Mouse (Mus musculus): ENCODE measurements around the gene Cyb561d2. TPM values are rescaled to one million over a fixed set of nuclear protein-coding genes. Genes with fewer than 3 reads are reported as not detected.

The Cyb561d2 gene
- polyA plus RNA-seq, 1 experiment from 2014 or later, result 24.5 TPM

- no peaks in the 10 kb centered on the region for H3K9me3 ChIP-seq
- H3K36me3 ChIP-seq, result peaks cover 15% of the 10 kb centered on the region
- H3K4me1 ChIP-seq, result peaks cover 65% of the 10 kb centered on the region
- DNase-seq (ENCODE audit: low spot score), result no peak
- peaks cover 47% of the 10 kb centered on the region for H3K27me3 ChIP-seq (ENCODE audit: insufficient read depth, poor library complexity, severe bottlenecking)
- H3K4me3 ChIP-seq, result peak overlapping the region; percentile 84; the same call in 1 of the 2 replicates
- 75% methylated on average over 5 of the region's 5 CpGs for WGBS
- no peak overlapping the region for H3K27ac ChIP-seq
Observed at GRCm38 (mm10) chr9:107552690-107553393, 10.8 kb upstream of the Cyb561d2 start.

GRCm38 (mm10) chr9:107551890-107552355 is 9.9 kb upstream of the Cyb561d2 start:
- H3K27ac ChIP-seq, result peak overlapping the region; percentile 87
- H3K9me3 ChIP-seq, result no peaks in the 10 kb centered on the region
- H3K27me3 ChIP-seq (ENCODE audit: insufficient read depth, poor library complexity, severe bottlenecking), result peaks cover 53% of the 10 kb centered on the region
- 11% methylated on average over 8 of the region's 8 CpGs for WGBS
- H3K4me1 ChIP-seq, result peaks cover 73% of the 10 kb centered on the region
- H3K36me3 ChIP-seq, result peaks cover 6% of the 10 kb centered on the region
- H3K4me3 ChIP-seq, result peak overlapping the region; percentile 70
- no peak for DNase-seq (ENCODE audit: low spot score)

GRCm38 (mm10) chr9:107551117-107551889 is 9.3 kb upstream of the Cyb561d2 start, which contains the start of gene Rassf1:
Gene Rassf1 (plus strand): TSS chr9:107551555.
- under 1% methylated on average over 63 of the region's 63 CpGs for WGBS
- Histone ChIP-seq H3K27me3 (ENCODE audit: insufficient read depth, poor library complexity, severe bottlenecking) (peaks cover 53% of the 10 kb centered on the region), H3K27ac (peak within 1 kb of the TSS; percentile 87), H3K4me1 (peaks cover 73% of the 10 kb centered on the region), H3K9me3 (no peaks in the 10 kb centered on the region), H3K36me3 (peaks cover 2% of the 10 kb centered on the region), H3K4me3 (peak within 1 kb of the TSS; percentile 70)
- peak; percentile 88 for DNase-seq (ENCODE audit: low spot score)

GRCm38 (mm10) chr9:107550491-107551116 is 8.6 kb upstream of the Cyb561d2 start:
- Histone ChIP-seq H3K27ac (peak overlapping the region; percentile 87), H3K27me3 (ENCODE audit: insufficient read depth, poor library complexity, severe bottlenecking) (peaks cover 53% of the 10 kb centered on the region), H3K36me3 (no peaks in the 10 kb centered on the region; the same call in 1 of the 2 replicates), H3K9me3 (no peaks in the 10 kb centered on the region), H3K4me3 (peak overlapping the region; percentile 70), H3K4me1 (peaks cover 70% of the 10 kb centered on the region)
- WGBS, result 25% methylated on average over 23 of the region's 23 CpGs
- no peak for DNase-seq (ENCODE audit: low spot score)

GRCm38 (mm10) chr9:107549297-107550074 is 7.5 kb upstream of the Cyb561d2 start:
- no peak overlapping the region for H3K4me3 ChIP-seq
- 76% methylated on average over 20 of the region's 20 CpGs for WGBS

GRCm38 (mm10) chr9:107548820-107549219 is 6.8 kb upstream of the Cyb561d2 start:
- Histone ChIP-seq H3K9me3 (no peaks in the 10 kb centered on the region), H3K4me1 (peaks cover 67% of the 10 kb centered on the region), H3K36me3 (peaks cover 16% of the 10 kb centered on the region), H3K4me3 (no peak overlapping the region), H3K27ac (no peak overlapping the region), H3K27me3 (ENCODE audit: insufficient read depth, poor library complexity, severe bottlenecking) (peaks cover 53% of the 10 kb centered on the region)
- DNase-seq (ENCODE audit: low spot score), result no peak
- WGBS, result 83% methylated on average over 10 of the region's 10 CpGs

More at GRCm38 (mm10) chr9:107549297-107550074, 7.5 kb upstream of the Cyb561d2 start:
- peaks cover 53% of the 10 kb centered on the region for H3K27me3 ChIP-seq (ENCODE audit: insufficient read depth, poor library complexity, severe bottlenecking)
- H3K4me1 ChIP-seq, result peaks cover 74% of the 10 kb centered on the region
- H3K27ac ChIP-seq, result no peak overlapping the region
- H3K36me3 ChIP-seq, result peaks cover 9% of the 10 kb centered on the region
- DNase-seq (ENCODE audit: low spot score), result no peak
- H3K9me3 ChIP-seq, result no peaks in the 10 kb centered on the region

- H3K36me3 ChIP-seq, result peaks cover 22% of the 10 kb centered on the region
- peaks cover 63% of the 10 kb centered on the region for H3K4me1 ChIP-seq
- H3K27ac ChIP-seq, result no peak overlapping the region
- H3K9me3 ChIP-seq, result no peaks in the 10 kb centered on the region
- H3K4me3 ChIP-seq, result no peak overlapping the region
- peaks cover 52% of the 10 kb centered on the region for H3K27me3 ChIP-seq (ENCODE audit: insufficient read depth, poor library complexity, severe bottlenecking)
- no peak for DNase-seq (ENCODE audit: low spot score)
- WGBS, result 73% methylated on average over 5 of the region's 5 CpGs
Observed at GRCm38 (mm10) chr9:107547957-107548356, 6.0 kb upstream of the Cyb561d2 start.

- H3K4me1 ChIP-seq, result peaks cover 64% of the 10 kb centered on the region
- peak within 1 kb of the TSS; percentile 32 for H3K4me3 ChIP-seq
- peaks cover 45% of the 10 kb centered on the region for H3K27me3 ChIP-seq (ENCODE audit: insufficient read depth, poor library complexity, severe bottlenecking)
- peak within 1 kb of the TSS; percentile 16; the same call in 1 of the 2 replicates for H3K27ac ChIP-seq
- no peaks in the 10 kb centered on the region for H3K9me3 ChIP-seq
- DNase-seq (ENCODE audit: low spot score), result peak; percentile 95
- H3K36me3 ChIP-seq, result peaks cover 22% of the 10 kb centered on the region
- 6% methylated on average over 20 of the region's 20 CpGs for WGBS
Observed at GRCm38 (mm10) chr9:107547026-107547425, 5.0 kb upstream of the Cyb561d2 start, which contains the start of gene Zmynd10. Gene Zmynd10 (plus strand): TSS chr9:107547298.

GRCm38 (mm10) chr9:107545602-107546001 is 3.6 kb upstream of the Cyb561d2 start:
- Histone ChIP-seq H3K4me3 (no peak overlapping the region), H3K27me3 (ENCODE audit: insufficient read depth, poor library complexity, severe bottlenecking) (peaks cover 33% of the 10 kb centered on the region), H3K27ac (no peak overlapping the region), H3K36me3 (peaks cover 22% of the 10 kb centered on the region), H3K9me3 (no peaks in the 10 kb centered on the region), H3K4me1 (peaks cover 60% of the 10 kb centered on the region)
- peak; percentile 88 for DNase-seq (ENCODE audit: low spot score)
- 5% methylated on average over 3 of the region's 3 CpGs for WGBS

- H3K9me3 ChIP-seq, result no peaks in the 10 kb centered on the region
- DNase-seq (ENCODE audit: low spot score), result no peak
- H3K27me3 ChIP-seq (ENCODE audit: insufficient read depth, poor library complexity, severe bottlenecking), result peaks cover 29% of the 10 kb centered on the region
- WGBS, result 82% methylated on average over 10 of the region's 10 CpGs
- H3K4me3 ChIP-seq, result no peak overlapping the region
- peaks cover 57% of the 10 kb centered on the region for H3K4me1 ChIP-seq
- H3K27ac ChIP-seq, result no peak overlapping the region
- peaks cover 24% of the 10 kb centered on the region for H3K36me3 ChIP-seq
Observed at GRCm38 (mm10) chr9:107545199-107545598, 3.2 kb upstream of the Cyb561d2 start.

GRCm38 (mm10) chr9:107544729-107545128 is 2.7 kb upstream of the Cyb561d2 start:
- no peak for DNase-seq (ENCODE audit: low spot score)
- 86% methylated on average over 12 of the region's 12 CpGs for WGBS
- Histone ChIP-seq H3K27ac (no peak overlapping the region), H3K36me3 (peaks cover 28% of the 10 kb centered on the region), H3K27me3 (ENCODE audit: insufficient read depth, poor library complexity, severe bottlenecking) (peaks cover 25% of the 10 kb centered on the region), H3K9me3 (no peaks in the 10 kb centered on the region), H3K4me3 (no peak overlapping the region), H3K4me1 (peaks cover 52% of the 10 kb centered on the region)

GRCm38 (mm10) chr9:107544196-107544700 is 2.3 kb upstream of the Cyb561d2 start:
- Histone ChIP-seq H3K27me3 (ENCODE audit: insufficient read depth, poor library complexity, severe bottlenecking) (peaks cover 20% of the 10 kb centered on the region), H3K4me3 (no peak overlapping the region), H3K36me3 (peaks cover 33% of the 10 kb centered on the region), H3K27ac (no peak overlapping the region), H3K9me3 (no peaks in the 10 kb centered on the region), H3K4me1 (peaks cover 49% of the 10 kb centered on the region)
- WGBS, result 92% methylated on average over 17 of the region's 17 CpGs
- DNase-seq (ENCODE audit: low spot score), result no peak

All from heart, embryonic 10.5 days (tissue).